Mouse (Mus musculus): ENCODE data around the gene Inpp4b. TPM values are rescaled to one million over a fixed set of nuclear protein-coding genes. Genes with fewer than 3 reads are reported as not detected.
A peak's percentile ranks its signal among the peaks of the same experiment; 100 is the strongest.

Gene Inpp4b
- 6.3 and 15.8 TPM in 2 replicates for polyA plus RNA-seq (2016; fragmentation: Nextera tagmentation; extraction: Ambion mirVana)

GRCm38 (mm10) chr8:81342236-81342998 is at the start of gene Inpp4b:
Inpp4b (plus strand) TSS chr8:81342556.
- Histone ChIP-seq H3K36me3 (no peaks in the 10 kb centered on the region), H3K27me3 (ENCODE audit: low read depth, poor library complexity, severe bottlenecking) (peaks cover 21% of the 10 kb centered on the region), H3K9me3 (replicated peaks) (no peaks in the 10 kb centered on the region), H3K4me3 (peak within 1 kb of the TSS; percentile 67), H3K27ac (peak within 1 kb of the TSS; percentile 71), H3K4me1 (peaks cover 13% of the 10 kb centered on the region)
- under 1% methylated on average over 45 of the region's 46 CpGs for WGBS
- peak; percentile 65 for DNase-seq (ENCODE audit: low spot score)

GRCm38 (mm10) chr8:81335250-81335649 is 7.1 kb upstream of the Inpp4b start:
- H3K27me3 ChIP-seq (ENCODE audit: low read depth, poor library complexity, severe bottlenecking): no peaks in the 10 kb centered on the region
- H3K9me3 ChIP-seq (replicated peaks): no peaks in the 10 kb centered on the region
- DNase-seq (ENCODE audit: low spot score): no peak
- WGBS: 84% methylated on average over 2 of the region's 2 CpGs
- H3K36me3 ChIP-seq: no peaks in the 10 kb centered on the region
- H3K4me1 ChIP-seq: no peaks in the 10 kb centered on the region
- no peak overlapping the region for H3K27ac ChIP-seq
- H3K4me3 ChIP-seq: no peak overlapping the region

GRCm38 (mm10) chr8:81341191-81341590 is 1.2 kb upstream of the Inpp4b start:
- Histone ChIP-seq H3K27me3 (ENCODE audit: low read depth, poor library complexity, severe bottlenecking) (peaks cover 21% of the 10 kb centered on the region), H3K4me3 (peak overlapping the region; percentile 67), H3K36me3 (no peaks in the 10 kb centered on the region), H3K4me1 (peaks cover 13% of the 10 kb centered on the region), H3K9me3 (replicated peaks) (no peaks in the 10 kb centered on the region), H3K27ac (no peak overlapping the region)
- no peak for DNase-seq (ENCODE audit: low spot score)
- WGBS: 52% methylated on average over 5 of the region's 5 CpGs

GRCm38 (mm10) chr8:81341591-81342235 is 643 bp upstream of the Inpp4b start:
- Histone ChIP-seq H3K27me3 (ENCODE audit: low read depth, poor library complexity, severe bottlenecking) (peaks cover 21% of the 10 kb centered on the region), H3K27ac (peak overlapping the region; percentile 71), H3K36me3 (no peaks in the 10 kb centered on the region), H3K4me1 (peaks cover 13% of the 10 kb centered on the region), H3K4me3 (peak overlapping the region; percentile 67), H3K9me3 (replicated peaks) (no peaks in the 10 kb centered on the region)
- DNase-seq (ENCODE audit: low spot score): peak; percentile 75
- WGBS: 0% methylated on average over 20 of the region's 23 CpGs

GRCm38 (mm10) chr8:81342999-81343302 is 595 bp downstream of the Inpp4b start:
- Histone ChIP-seq H3K4me1 (peaks cover 13% of the 10 kb centered on the region), H3K27me3 (ENCODE audit: low read depth, poor library complexity, severe bottlenecking) (peaks cover 21% of the 10 kb centered on the region), H3K27ac (no peak overlapping the region), H3K9me3 (replicated peaks) (no peaks in the 10 kb centered on the region), H3K4me3 (peak overlapping the region; percentile 67), H3K36me3 (no peaks in the 10 kb centered on the region)
- no peak for DNase-seq (ENCODE audit: low spot score)
- WGBS: 7% methylated on average over 3 of the region's 3 CpGs

- Histone ChIP-seq H3K9me3 (replicated peaks) (no peaks in the 10 kb centered on the region), H3K27ac (no peak overlapping the region), H3K27me3 (ENCODE audit: low read depth, poor library complexity, severe bottlenecking) (peaks cover 21% of the 10 kb centered on the region), H3K36me3 (no peaks in the 10 kb centered on the region), H3K4me1 (peaks cover 13% of the 10 kb centered on the region), H3K4me3 (no peak overlapping the region)
- DNase-seq (ENCODE audit: low spot score): no peak
- WGBS: 91% methylated on average over 2 of the region's 2 CpGs
These were observed 2.9 kb downstream of the Inpp4b start for GRCm38 (mm10) chr8:81345170-81345697.

- WGBS: 85% methylated on average over 1 of the region's 1 CpGs
- no peak overlapping the region for H3K27ac ChIP-seq
- H3K9me3 ChIP-seq (replicated peaks): no peaks in the 10 kb centered on the region
- H3K4me1 ChIP-seq: no peaks in the 10 kb centered on the region
- DNase-seq (ENCODE audit: low spot score): peak; percentile 48
- no peak overlapping the region for H3K4me3 ChIP-seq
- H3K27me3 ChIP-seq (ENCODE audit: low read depth, poor library complexity, severe bottlenecking): 0 out of 2 replicates have a peak, but pooled peaks cover under 1% of the 10 kb centered on the region
- no peaks in the 10 kb centered on the region for H3K36me3 ChIP-seq
These were observed 7.1 kb downstream of the Inpp4b start for GRCm38 (mm10) chr8:81349452-81349851.

GRCm38 (mm10) chr8:81353460-81353859 is 11.1 kb downstream of the Inpp4b start:
- WGBS: 92% methylated on average over 5 of the region's 5 CpGs
- H3K27me3 ChIP-seq (ENCODE audit: low read depth, poor library complexity, severe bottlenecking): no peaks in the 10 kb centered on the region
- no peak for DNase-seq (ENCODE audit: low spot score)
- no peaks in the 10 kb centered on the region for H3K9me3 ChIP-seq (replicated peaks)
- H3K36me3 ChIP-seq: no peaks in the 10 kb centered on the region
- no peaks in the 10 kb centered on the region for H3K4me1 ChIP-seq
- H3K4me3 ChIP-seq: no peak overlapping the region
- H3K27ac ChIP-seq: no peak overlapping the region

GRCm38 (mm10) chr8:81358108-81358507 is 15.8 kb downstream of the Inpp4b start:
- Histone ChIP-seq H3K27ac (no peak overlapping the region), H3K36me3 (no peaks in the 10 kb centered on the region), H3K27me3 (ENCODE audit: low read depth, poor library complexity, severe bottlenecking) (no peaks in the 10 kb centered on the region), H3K9me3 (replicated peaks) (no peaks in the 10 kb centered on the region), H3K4me3 (no peak overlapping the region), H3K4me1 (no peaks in the 10 kb centered on the region)
- 90% methylated on average over 6 of the region's 6 CpGs for WGBS
- DNase-seq (ENCODE audit: low spot score): no peak

- Histone ChIP-seq H3K27me3 (ENCODE audit: low read depth, poor library complexity, severe bottlenecking) (no peaks in the 10 kb centered on the region), H3K9me3 (replicated peaks) (no peaks in the 10 kb centered on the region), H3K27ac (no peak overlapping the region), H3K4me3 (no peak overlapping the region), H3K36me3 (no peaks in the 10 kb centered on the region), H3K4me1 (no peaks in the 10 kb centered on the region)
- no peak for DNase-seq (ENCODE audit: low spot score)
- 82% methylated on average over 2 of the region's 2 CpGs for WGBS
These were observed 18.2 kb downstream of the Inpp4b start for GRCm38 (mm10) chr8:81360518-81360917.

- DNase-seq (ENCODE audit: low spot score): no peak
- Histone ChIP-seq H3K4me1 (no peaks in the 10 kb centered on the region), H3K27ac (no peak overlapping the region), H3K36me3 (no peaks in the 10 kb centered on the region), H3K4me3 (no peak overlapping the region), H3K9me3 (replicated peaks) (no peaks in the 10 kb centered on the region), H3K27me3 (ENCODE audit: low read depth, poor library complexity, severe bottlenecking) (no peaks in the 10 kb centered on the region)
- WGBS: 93% methylated on average over 2 of the region's 2 CpGs
These were observed 18.8 kb downstream of the Inpp4b start for GRCm38 (mm10) chr8:81361162-81361561.

- no peaks in the 10 kb centered on the region for H3K27me3 ChIP-seq (ENCODE audit: low read depth, poor library complexity, severe bottlenecking)
- no peaks in the 10 kb centered on the region for H3K4me1 ChIP-seq
- H3K36me3 ChIP-seq: no peaks in the 10 kb centered on the region
- DNase-seq (ENCODE audit: low spot score): no peak
- H3K9me3 ChIP-seq (replicated peaks): no peaks in the 10 kb centered on the region
- no peak overlapping the region for H3K4me3 ChIP-seq
- 80% methylated on average over 5 of the region's 5 CpGs for WGBS
- H3K27ac ChIP-seq: no peak overlapping the region
These were observed 28.3 kb downstream of the Inpp4b start for GRCm38 (mm10) chr8:81370607-81371006.

GRCm38 (mm10) chr8:81371844-81372243 is 29.5 kb downstream of the Inpp4b start:
- H3K27me3 ChIP-seq (ENCODE audit: low read depth, poor library complexity, severe bottlenecking): no peaks in the 10 kb centered on the region
- H3K4me3 ChIP-seq: no peak overlapping the region
- no peak for DNase-seq (ENCODE audit: low spot score)
- no peak overlapping the region for H3K27ac ChIP-seq
- H3K36me3 ChIP-seq: no peaks in the 10 kb centered on the region
- 73% methylated on average over 4 of the region's 4 CpGs for WGBS
- H3K4me1 ChIP-seq: no peaks in the 10 kb centered on the region
- no peaks in the 10 kb centered on the region for H3K9me3 ChIP-seq (replicated peaks)

Data from limb, embryonic 10.5 days (tissue).